Mouse (Mus musculus) small intestine, adult 2 months (tissue): Measurements from ENCODE around the gene Anks4b. TPM values are rescaled to one million over a fixed set of nuclear protein-coding genes. Genes with fewer than 3 reads are reported as not detected.

Experiments
- H3K27ac ChIP-seq: fragments of 200-500 bp; 2 replicates; pipeline ENCODE4 v1.5.1; 2012; ENCODE audit warnings: low read depth, low read length, control low read depth, inconsistent platforms; ENCODE audit not compliant: insufficient read depth
- H3K27me3 ChIP-seq: fragments of 200-500 bp; 2 replicates; pipeline ENCODE4 v1.6.1; 2012; ENCODE audit warnings: mild to moderate bottlenecking, moderate library complexity, low read length, inconsistent platforms; ENCODE audit not compliant: control insufficient read depth, insufficient read depth
- H3K36me3 ChIP-seq: fragments of 200-500 bp; 2 replicates; pipeline ENCODE4 v1.6.1; 2012; ENCODE audit warnings: mild to moderate bottlenecking, low read length, control low read depth, inconsistent platforms; ENCODE audit not compliant: control insufficient read depth, insufficient read depth
- H3K4me1 ChIP-seq: fragments of 200-500 bp; 2 replicates; pipeline ENCODE4 v1.6.1; 2012; ENCODE audit warnings: low read length, inconsistent platforms, mixed read lengths; ENCODE audit not compliant: control insufficient read depth, insufficient read depth, insufficient read length
- H3K4me3 ChIP-seq: fragments of 200-500 bp; 2 replicates; pipeline ENCODE4 v1.5.1; 2012; ENCODE audit warnings: low read depth, mild to moderate bottlenecking, control low read depth, inconsistent platforms, low read length, moderate library complexity
- CTCF ChIP-seq: fragments of 200-500 bp; IDR thresholded peaks from 2 replicates; pipeline ENCODE4 v1.5.1; 2012; ENCODE audit warnings: low read depth, mild to moderate bottlenecking, control low read depth, inconsistent platforms, low read length, moderate library complexity, mixed read lengths; ENCODE audit not compliant: insufficient replicate concordance, insufficient read length; ENCODE audit errors: extremely low read depth
- POLR2A ChIP-seq: fragments of 200-500 bp; IDR thresholded peaks from 2 replicates; pipeline ENCODE4 v1.6.1; 2012; ENCODE audit warnings: low read depth, mild to moderate bottlenecking, control low read depth, inconsistent platforms, low read length, moderate library complexity
- WGBS: fragments of 180-500 bp; shearing (Covaris S2); methylation state at CpG from one replicate; pipeline ENCODE4 v1.1.7; 2018; 5-methylcytosine and 5-hydroxymethylcytosine counted together
- polyA plus RNA-seq: library from polyadenylated mRNA; depleted of rRNA; stranded (reverse); fragments of >200 nt; gene quantifications from 2 replicates; pipeline ENCODE4 v1.2.3, GENCODE M21; 2012; rRNA removed

The Anks4b gene
- polyA plus RNA-seq, result 7.3 and 20.9 TPM in 2 replicates

- WGBS, result 27% methylated on average over 10 of the region's 10 CpGs
- no peaks in the 10 kb centered on the region for H3K27me3 ChIP-seq
- peaks cover 2% of the 10 kb centered on the region; the same call in 1 of the 2 replicates for H3K4me1 ChIP-seq
- peak within 1 kb of the TSS; percentile 67 for H3K4me3 ChIP-seq
- peaks cover 7% of the 10 kb centered on the region; the same call in 1 of the 2 replicates for H3K36me3 ChIP-seq
- peak within 1 kb of the TSS; percentile 99 for H3K27ac ChIP-seq
- TF ChIP-seq CTCF (no peak), POLR2A (peak; percentile 83; the same call in 1 of the 2 replicates)
These were observed at the start of gene Anks4b for GRCm38 (mm10) chr7:120173603-120174244. Gene Anks4b, plus strand, starts transcription at chr7:120173858.

- WGBS, result 0% methylated on average over 3 of the region's 3 CpGs
- no peak for TF ChIP-seq POLR2A
- peak; percentile 82; the same call in 1 of the 2 replicates for TF ChIP-seq CTCF
These were observed 48.8 kb upstream of the Anks4b start for GRCm38 (mm10) chr7:120124844-120125243.

GRCm38 (mm10) chr7:120126976-120127685, 46.5 kb upstream of the Anks4b start:
- H3K27ac ChIP-seq, result no peak overlapping the region
- H3K4me1 ChIP-seq, result peaks cover 2% of the 10 kb centered on the region; the same call in 1 of the 2 replicates
- TF ChIP-seq CTCF, result no peak
- no peak for TF ChIP-seq POLR2A
- H3K27me3 ChIP-seq, result no peaks in the 10 kb centered on the region
- WGBS, result 59% methylated on average over 5 of the region's 5 CpGs
- H3K36me3 ChIP-seq, result no peaks in the 10 kb centered on the region
- H3K4me3 ChIP-seq, result no peak overlapping the region

More at GRCm38 (mm10) chr7:120124844-120125243, 48.8 kb upstream of the Anks4b start:
- H3K27ac ChIP-seq, result no peak overlapping the region
- peaks cover 5% of the 10 kb centered on the region; the same call in 1 of the 2 replicates for H3K36me3 ChIP-seq
- peaks cover 2% of the 10 kb centered on the region; the same call in 1 of the 2 replicates for H3K4me1 ChIP-seq
- no peaks in the 10 kb centered on the region for H3K27me3 ChIP-seq
- no peak overlapping the region for H3K4me3 ChIP-seq

- Histone ChIP-seq H3K36me3 (no peaks in the 10 kb centered on the region), H3K4me1 (peaks cover 2% of the 10 kb centered on the region; the same call in 1 of the 2 replicates), H3K27ac (no peak overlapping the region), H3K27me3 (no peaks in the 10 kb centered on the region), H3K4me3 (no peak overlapping the region)
- 75% methylated on average over 4 of the region's 4 CpGs for WGBS
- TF ChIP-seq CTCF (no peak), POLR2A (no peak)
These were observed 46.0 kb upstream of the Anks4b start for GRCm38 (mm10) chr7:120127686-120128059.

- Histone ChIP-seq H3K4me3 (no peak overlapping the region), H3K4me1 (peaks cover 2% of the 10 kb centered on the region; the same call in 1 of the 2 replicates), H3K27me3 (no peaks in the 10 kb centered on the region), H3K27ac (no peak overlapping the region), H3K36me3 (no peaks in the 10 kb centered on the region)
- WGBS, result 79% methylated on average over 4 of the region's 4 CpGs
- no peak for TF ChIP-seq CTCF
- no peak for TF ChIP-seq POLR2A
These were observed 44.7 kb upstream of the Anks4b start for GRCm38 (mm10) chr7:120128951-120129350.

GRCm38 (mm10) chr7:120142743-120143142, 30.9 kb upstream of the Anks4b start:
- Histone ChIP-seq H3K4me3 (no peak overlapping the region), H3K4me1 (peaks cover 5% of the 10 kb centered on the region; the same call in 1 of the 2 replicates), H3K27ac (no peak overlapping the region), H3K36me3 (no peaks in the 10 kb centered on the region), H3K27me3 (no peaks in the 10 kb centered on the region)
- TF ChIP-seq POLR2A (no peak), CTCF (no peak)
- 66% methylated on average over 1 of the region's 1 CpGs for WGBS

GRCm38 (mm10) chr7:120145191-120145590, 28.5 kb upstream of the Anks4b start, which contains the start of gene Zp2:
Gene Zp2, minus strand, starts transcription at chr7:120145291.
- TF ChIP-seq CTCF (no peak), POLR2A (no peak)

More at GRCm38 (mm10) chr7:120145191-120145590, 28.5 kb upstream of the Anks4b start, which contains the start of gene Zp2:
- Histone ChIP-seq H3K36me3 (no peaks in the 10 kb centered on the region), H3K27me3 (no peaks in the 10 kb centered on the region), H3K4me1 (peaks cover 11% of the 10 kb centered on the region; the same call in 1 of the 2 replicates), H3K4me3 (no peak within 1 kb of the TSS), H3K27ac (no peak within 1 kb of the TSS)
- 85% methylated on average over 9 of the region's 9 CpGs for WGBS
